Mouse (Mus musculus): ENCODE measurements around the gene Lgr4. TPM values are rescaled to one million over a fixed set of nuclear protein-coding genes. Genes with fewer than 3 reads are reported as not detected.

Gene Lgr4
- polyA plus RNA-seq, 1 experiment from 2014 or later: 6.8 TPM

GRCm38 (mm10) chr2:109891471-109891870, 26.0 kb upstream of the Lgr4 start:
- no peaks in the 10 kb centered on the region for H3K9me3 ChIP-seq (replicated peaks; ENCODE audit: control insufficient read depth, low read length, poor library complexity, severe bottlenecking)
- peak overlapping the region; percentile 81 for H3K4me3 ChIP-seq (ENCODE audit: low read depth, low read length)
- WGBS: 10% methylated on average over 4 of the region's 4 CpGs
- peak overlapping the region; percentile 92 for H3K27ac ChIP-seq (ENCODE audit: low read length)
- no peaks in the 10 kb centered on the region; the same call in 1 of the 2 replicates for H3K27me3 ChIP-seq (ENCODE audit: control insufficient read depth, insufficient read depth, low read depth, low read length)
- ATAC-seq: no peak
- peak overlapping the region; percentile 92 for H3K4me2 ChIP-seq (ENCODE audit: low read length)
- H3K9ac ChIP-seq (ENCODE audit: low read depth, low read length): peak overlapping the region; percentile 96
- H3K4me1 ChIP-seq (ENCODE audit: control insufficient read depth, insufficient read depth, low read length): peaks cover 16% of the 10 kb centered on the region
- peaks cover 16% of the 10 kb centered on the region for H3K36me3 ChIP-seq (ENCODE audit: control insufficient read depth, insufficient read depth, low read length)

- H3K27me3 ChIP-seq (ENCODE audit: control insufficient read depth, insufficient read depth, low read depth, low read length): no peaks in the 10 kb centered on the region
- peaks cover 31% of the 10 kb centered on the region for H3K36me3 ChIP-seq (ENCODE audit: control insufficient read depth, insufficient read depth, low read length)
- no peak overlapping the region for H3K4me3 ChIP-seq (ENCODE audit: low read depth, low read length)
- peaks cover 16% of the 10 kb centered on the region for H3K4me1 ChIP-seq (ENCODE audit: control insufficient read depth, insufficient read depth, low read length)
- 75% methylated on average over 7 of the region's 7 CpGs for WGBS
- no peak for ATAC-seq
- H3K4me2 ChIP-seq (ENCODE audit: low read length): no peak overlapping the region
- H3K9ac ChIP-seq (ENCODE audit: low read depth, low read length): no peak overlapping the region
- no peak overlapping the region for H3K27ac ChIP-seq (ENCODE audit: low read length)
- H3K9me3 ChIP-seq (replicated peaks; ENCODE audit: control insufficient read depth, low read length, poor library complexity, severe bottlenecking): no peaks in the 10 kb centered on the region
These were observed 21.1 kb upstream of the Lgr4 start for GRCm38 (mm10) chr2:109896311-109896710.

GRCm38 (mm10) chr2:109902869-109903268, 14.6 kb upstream of the Lgr4 start:
- H3K4me1 ChIP-seq (ENCODE audit: control insufficient read depth, insufficient read depth, low read length): no peaks in the 10 kb centered on the region
- peaks cover 14% of the 10 kb centered on the region for H3K36me3 ChIP-seq (ENCODE audit: control insufficient read depth, insufficient read depth, low read length)
- no peaks in the 10 kb centered on the region for H3K27me3 ChIP-seq (ENCODE audit: control insufficient read depth, insufficient read depth, low read depth, low read length)
- ATAC-seq: peak; percentile 18; the same call in 1 of the 2 replicates
- H3K27ac ChIP-seq (ENCODE audit: low read length): no peak overlapping the region
- H3K9me3 ChIP-seq (replicated peaks; ENCODE audit: control insufficient read depth, low read length, poor library complexity, severe bottlenecking): no peaks in the 10 kb centered on the region
- WGBS: 79% methylated on average over 7 of the region's 7 CpGs
- H3K4me3 ChIP-seq (ENCODE audit: low read depth, low read length): no peak overlapping the region
- no peak overlapping the region for H3K9ac ChIP-seq (ENCODE audit: low read depth, low read length)
- H3K4me2 ChIP-seq (ENCODE audit: low read length): no peak overlapping the region

GRCm38 (mm10) chr2:109904171-109904821, 13.2 kb upstream of the Lgr4 start:
- 0% methylated on average over 7 of the region's 7 CpGs for WGBS
- Histone ChIP-seq H3K4me2 (ENCODE audit: low read length) (no peak overlapping the region), H3K36me3 (ENCODE audit: control insufficient read depth, insufficient read depth, low read length) (peaks cover 9% of the 10 kb centered on the region; the same call in 1 of the 2 replicates)

GRCm38 (mm10) chr2:109909122-109909521, 8.3 kb upstream of the Lgr4 start:
- 88% methylated on average over 2 of the region's 2 CpGs for WGBS
- ATAC-seq: no peak
- H3K4me3 ChIP-seq (ENCODE audit: low read depth, low read length): no peak overlapping the region

More at GRCm38 (mm10) chr2:109904171-109904821, 13.2 kb upstream of the Lgr4 start:
- no peak overlapping the region for H3K4me3 ChIP-seq (ENCODE audit: low read depth, low read length)
- no peaks in the 10 kb centered on the region for H3K27me3 ChIP-seq (ENCODE audit: control insufficient read depth, insufficient read depth, low read depth, low read length)
- no peaks in the 10 kb centered on the region for H3K9me3 ChIP-seq (replicated peaks; ENCODE audit: control insufficient read depth, low read length, poor library complexity, severe bottlenecking)
- peak; percentile 81 for ATAC-seq
- H3K4me1 ChIP-seq (ENCODE audit: control insufficient read depth, insufficient read depth, low read length): no peaks in the 10 kb centered on the region
- H3K27ac ChIP-seq (ENCODE audit: low read length): no peak overlapping the region
- no peak overlapping the region for H3K9ac ChIP-seq (ENCODE audit: low read depth, low read length)

GRCm38 (mm10) chr2:109912216-109912615, 5.2 kb upstream of the Lgr4 start:
- ATAC-seq: no peak
- Histone ChIP-seq H3K4me1 (ENCODE audit: control insufficient read depth, insufficient read depth, low read length) (no peaks in the 10 kb centered on the region), H3K4me3 (ENCODE audit: low read depth, low read length) (no peak overlapping the region), H3K9me3 (replicated peaks; ENCODE audit: control insufficient read depth, low read length, poor library complexity, severe bottlenecking) (peaks cover 3% of the 10 kb centered on the region; the same call in 1 of the 2 replicates), H3K9ac (ENCODE audit: low read depth, low read length) (no peak overlapping the region), H3K27ac (ENCODE audit: low read length) (no peak overlapping the region), H3K4me2 (ENCODE audit: low read length) (no peak overlapping the region), H3K36me3 (ENCODE audit: control insufficient read depth, insufficient read depth, low read length) (no peaks in the 10 kb centered on the region), H3K27me3 (ENCODE audit: control insufficient read depth, insufficient read depth, low read depth, low read length) (no peaks in the 10 kb centered on the region)
- 96% methylated on average over 8 of the region's 8 CpGs for WGBS

More at GRCm38 (mm10) chr2:109909122-109909521, 8.3 kb upstream of the Lgr4 start:
- Histone ChIP-seq H3K27ac (ENCODE audit: low read length) (no peak overlapping the region), H3K9ac (ENCODE audit: low read depth, low read length) (no peak overlapping the region), H3K4me1 (ENCODE audit: control insufficient read depth, insufficient read depth, low read length) (no peaks in the 10 kb centered on the region), H3K36me3 (ENCODE audit: control insufficient read depth, insufficient read depth, low read length) (no peaks in the 10 kb centered on the region), H3K4me2 (ENCODE audit: low read length) (no peak overlapping the region), H3K27me3 (ENCODE audit: control insufficient read depth, insufficient read depth, low read depth, low read length) (no peaks in the 10 kb centered on the region), H3K9me3 (replicated peaks; ENCODE audit: control insufficient read depth, low read length, poor library complexity, severe bottlenecking) (peaks cover 3% of the 10 kb centered on the region; the same call in 1 of the 2 replicates)

- WGBS: 83% methylated on average over 12 of the region's 12 CpGs
- H3K36me3 ChIP-seq (ENCODE audit: control insufficient read depth, insufficient read depth, low read length): no peaks in the 10 kb centered on the region
- no peak overlapping the region for H3K4me2 ChIP-seq (ENCODE audit: low read length)
These were observed 4.7 kb upstream of the Lgr4 start for GRCm38 (mm10) chr2:109912766-109913165.

GRCm38 (mm10) chr2:109913241-109913640, 4.2 kb upstream of the Lgr4 start:
- no peak overlapping the region for H3K27ac ChIP-seq (ENCODE audit: low read length)
- 79% methylated on average over 8 of the region's 8 CpGs for WGBS

More at GRCm38 (mm10) chr2:109912766-109913165, 4.7 kb upstream of the Lgr4 start:
- Histone ChIP-seq H3K27ac (ENCODE audit: low read length) (no peak overlapping the region), H3K4me1 (ENCODE audit: control insufficient read depth, insufficient read depth, low read length) (no peaks in the 10 kb centered on the region), H3K27me3 (ENCODE audit: control insufficient read depth, insufficient read depth, low read depth, low read length) (no peaks in the 10 kb centered on the region), H3K9ac (ENCODE audit: low read depth, low read length) (no peak overlapping the region), H3K4me3 (ENCODE audit: low read depth, low read length) (no peak overlapping the region), H3K9me3 (replicated peaks; ENCODE audit: control insufficient read depth, low read length, poor library complexity, severe bottlenecking) (peaks cover 3% of the 10 kb centered on the region; the same call in 1 of the 2 replicates)
- ATAC-seq: no peak

GRCm38 (mm10) chr2:109914601-109915000, 2.8 kb upstream of the Lgr4 start:
- Histone ChIP-seq H3K27ac (ENCODE audit: low read length) (no peak overlapping the region), H3K4me1 (ENCODE audit: control insufficient read depth, insufficient read depth, low read length) (peaks cover 10% of the 10 kb centered on the region)
- no peak for ATAC-seq

More at GRCm38 (mm10) chr2:109913241-109913640, 4.2 kb upstream of the Lgr4 start:
- no peak for ATAC-seq
- Histone ChIP-seq H3K4me3 (ENCODE audit: low read depth, low read length) (no peak overlapping the region), H3K9ac (ENCODE audit: low read depth, low read length) (no peak overlapping the region), H3K4me1 (ENCODE audit: control insufficient read depth, insufficient read depth, low read length) (no peaks in the 10 kb centered on the region), H3K27me3 (ENCODE audit: control insufficient read depth, insufficient read depth, low read depth, low read length) (no peaks in the 10 kb centered on the region), H3K9me3 (replicated peaks; ENCODE audit: control insufficient read depth, low read length, poor library complexity, severe bottlenecking) (peaks cover 3% of the 10 kb centered on the region; the same call in 1 of the 2 replicates), H3K36me3 (ENCODE audit: control insufficient read depth, insufficient read depth, low read length) (no peaks in the 10 kb centered on the region), H3K4me2 (ENCODE audit: low read length) (no peak overlapping the region)

More at GRCm38 (mm10) chr2:109914601-109915000, 2.8 kb upstream of the Lgr4 start:
- no peak overlapping the region for H3K9ac ChIP-seq (ENCODE audit: low read depth, low read length)
- peaks cover 3% of the 10 kb centered on the region; the same call in 1 of the 2 replicates for H3K9me3 ChIP-seq (replicated peaks; ENCODE audit: control insufficient read depth, low read length, poor library complexity, severe bottlenecking)
- no peak overlapping the region for H3K4me2 ChIP-seq (ENCODE audit: low read length)
- no peak overlapping the region for H3K4me3 ChIP-seq (ENCODE audit: low read depth, low read length)
- H3K36me3 ChIP-seq (ENCODE audit: control insufficient read depth, insufficient read depth, low read length): no peaks in the 10 kb centered on the region
- no peaks in the 10 kb centered on the region for H3K27me3 ChIP-seq (ENCODE audit: control insufficient read depth, insufficient read depth, low read depth, low read length)
